Mouse (Mus musculus) T-helper 17 cell (primary cell): ENCODE results near the gene Rhot2.
"Not testable (repeated sequence)": the region's sequence is repeated elsewhere in the genome, so short reads cannot be mapped to it uniquely, and the experiment has no call there.

Experiments used
- in situ Hi-C, 2 experiments: fragments of 300-600 bp; cut with MboI, MseI; formaldehyde crosslinking; loops; 1 replicate in 1 of 2; 2 replicates in 1 of 2; pipeline ENCODE4 v1.15.1; 2025; ENCODE audit warnings: high pct_unique_total_duplicates in 2 of 2

Rhot2 gene

GRCm38 (mm10) chr17:25828712-25829557 lies 15.7 kb downstream of the Rhot2 start, which contains the start of gene Jmjd8:
TSS of gene Jmjd8 (plus strand) at chr17:25828867.
- in situ Hi-C loops: loop anchor here in 1 of 2 experiments (10.0 kb wide), 1 partner anchor 1716 kb away; no protein-coding TSS in a partner anchor

DNA sequence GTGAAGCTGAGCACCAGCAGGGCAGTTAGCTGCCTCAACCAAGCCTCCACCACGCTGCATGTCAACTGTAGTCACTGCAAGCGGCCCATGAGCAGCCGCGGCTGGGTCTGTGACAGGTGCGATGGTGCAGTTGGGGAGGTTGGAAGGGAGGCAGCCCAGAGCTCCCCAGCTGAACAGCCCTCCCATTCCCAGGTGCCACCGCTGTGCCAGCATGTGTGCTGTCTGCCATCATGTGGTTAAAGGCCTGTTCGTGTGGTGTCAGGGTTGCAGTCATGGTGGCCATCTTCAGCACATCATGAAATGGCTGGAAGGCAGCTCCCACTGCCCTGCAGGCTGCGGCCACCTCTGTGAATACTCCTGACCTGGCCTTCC lies 16.4 kb downstream of the Rhot2 start:
- in situ Hi-C loops: loop anchor here in 1 of 2 experiments (10.0 kb wide), 1 partner anchor 1717 kb away; no protein-coding TSS in a partner anchor

- in situ Hi-C loops: loop anchor here in 1 of 2 experiments (10.0 kb wide), 1 partner anchor 1717 kb away; no protein-coding TSS in a partner anchor
Measured at GRCm38 (mm10) chr17:25827546-25828222, 17.0 kb downstream of the Rhot2 start.

GRCm38 (mm10) chr17:25827011-25827410 lies 17.6 kb downstream of the Rhot2 start:
- in situ Hi-C loops: loop anchor here in 1 of 2 experiments (10.0 kb wide), 1 partner anchor 1718 kb away; no protein-coding TSS in a partner anchor

DNA sequence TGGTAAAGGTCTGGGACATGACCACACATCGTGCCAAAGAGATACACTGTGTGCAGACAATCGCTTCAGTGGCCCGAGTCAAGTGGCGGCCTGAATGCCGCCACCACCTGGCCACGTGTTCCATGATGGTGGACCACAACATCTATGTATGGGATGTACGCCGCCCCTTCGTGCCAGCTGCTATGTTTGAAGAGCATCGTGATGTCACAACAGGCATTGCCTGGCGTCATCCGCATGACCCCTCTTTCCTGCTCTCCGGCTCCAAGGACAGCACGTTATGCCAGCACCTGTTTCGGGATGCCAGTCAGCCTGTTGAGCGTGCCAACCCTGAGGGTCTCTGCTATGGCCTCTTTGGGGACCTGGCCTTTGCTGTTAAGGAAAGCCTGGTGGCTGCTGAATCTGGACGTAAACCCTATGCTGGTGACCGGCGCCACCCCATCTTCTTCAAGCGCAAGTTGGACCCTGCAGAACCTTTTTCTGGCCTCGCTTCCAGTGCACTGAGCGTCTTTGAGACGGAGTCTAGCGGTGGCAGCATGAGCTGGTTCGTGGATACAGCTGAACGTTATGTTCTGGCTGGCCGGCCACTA lies 18.6 kb downstream of the Rhot2 start:
- in situ Hi-C loops: loop anchor here in 1 of 2 experiments (10.0 kb wide), 1 partner anchor 1719 kb away; no protein-coding TSS in a partner anchor

DNA sequence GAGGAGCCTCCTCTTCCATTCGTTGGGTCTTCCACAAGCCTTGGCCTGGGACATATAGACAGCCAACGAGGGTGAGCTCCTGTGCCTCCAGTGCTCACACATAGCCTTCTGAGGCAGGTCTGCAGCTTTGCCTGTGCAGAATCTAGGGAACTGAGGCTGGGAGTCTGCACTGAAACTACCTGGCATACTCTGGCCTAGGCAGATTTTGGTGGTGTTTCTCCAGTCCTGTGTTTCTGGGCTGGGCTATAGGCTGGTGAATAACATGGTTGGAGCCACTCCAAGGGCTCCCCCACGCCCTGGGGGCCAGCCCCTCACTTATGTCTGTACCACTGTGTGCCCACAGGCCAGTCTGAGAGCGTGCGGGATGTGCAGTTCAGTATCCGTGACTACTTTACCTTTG lies 19.3 kb downstream of the Rhot2 start:
- in situ Hi-C loops: loop anchor here in 1 of 2 experiments (10.0 kb wide), 1 partner anchor 1719 kb away; no protein-coding TSS in a partner anchor

- in situ Hi-C loops: loop anchor here in 1 of 2 experiments (10.0 kb wide), 1 partner anchor 1720 kb away; no protein-coding TSS in a partner anchor
Measured at GRCm38 (mm10) chr17:25824362-25825142, 20.1 kb downstream of the Rhot2 start.

GRCm38 (mm10) chr17:25823452-25823851 lies 21.2 kb downstream of the Rhot2 start, which contains the start of gene Wdr24:
TSS of gene Wdr24 (plus strand) at chr17:25823627.
- in situ Hi-C loops: loop anchor here in 1 of 2 experiments (10.0 kb wide), 1 partner anchor 1721 kb away; no protein-coding TSS in a partner anchor

DNA sequence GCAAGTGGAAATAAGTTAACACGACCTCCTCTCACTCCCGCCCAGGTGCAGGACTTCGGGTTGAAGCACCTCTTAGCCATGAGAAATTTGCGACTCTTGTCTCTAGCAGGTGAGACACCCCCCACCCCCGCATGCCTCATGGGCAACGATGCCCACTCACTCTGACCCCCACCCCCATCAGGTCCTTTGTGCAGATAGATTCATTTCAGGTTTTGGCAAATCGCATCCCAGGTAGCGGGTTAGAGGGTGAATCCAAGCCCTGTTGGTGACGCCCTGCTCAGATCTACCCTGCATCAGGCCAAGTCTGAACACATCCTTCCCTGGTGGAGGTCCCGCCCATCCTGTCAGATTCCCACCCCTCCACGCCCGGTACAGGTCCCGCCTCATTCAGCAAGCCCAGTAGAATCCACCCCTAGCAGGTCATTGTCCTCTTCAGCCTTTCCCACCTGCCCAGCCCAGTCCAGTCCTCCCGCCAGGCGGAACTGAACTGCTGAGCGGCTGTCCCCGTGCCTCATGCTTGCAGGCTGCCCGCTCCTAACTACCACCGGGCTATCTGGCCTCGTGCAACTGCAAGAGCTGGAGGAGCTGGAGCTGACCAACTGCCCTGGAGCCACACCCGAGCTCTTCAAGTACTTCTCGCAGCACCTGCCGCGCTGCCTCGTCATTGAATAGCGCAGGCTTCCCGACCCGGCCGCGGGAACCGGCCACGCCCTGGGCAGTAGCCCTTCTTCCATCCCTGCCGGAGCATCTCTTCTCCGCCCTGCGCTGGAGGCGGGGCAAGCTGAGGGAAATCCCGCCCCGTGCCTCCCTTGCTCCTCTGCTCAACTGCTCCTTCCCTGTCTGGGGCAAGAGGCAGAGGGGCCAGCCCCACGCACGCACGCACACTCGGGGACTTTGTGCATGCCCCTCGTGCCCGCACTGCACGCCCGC lies 25.5 kb downstream of the Rhot2 start:
- in situ Hi-C loops: no loop called here

- in situ Hi-C loops: no loop called here
Measured at GRCm38 (mm10) chr17:25817662-25818061, 27.0 kb downstream of the Rhot2 start.

GRCm38 (mm10) chr17:25813471-25813870 lies 31.2 kb downstream of the Rhot2 start:
- in situ Hi-C loops: no loop called here

DNA sequence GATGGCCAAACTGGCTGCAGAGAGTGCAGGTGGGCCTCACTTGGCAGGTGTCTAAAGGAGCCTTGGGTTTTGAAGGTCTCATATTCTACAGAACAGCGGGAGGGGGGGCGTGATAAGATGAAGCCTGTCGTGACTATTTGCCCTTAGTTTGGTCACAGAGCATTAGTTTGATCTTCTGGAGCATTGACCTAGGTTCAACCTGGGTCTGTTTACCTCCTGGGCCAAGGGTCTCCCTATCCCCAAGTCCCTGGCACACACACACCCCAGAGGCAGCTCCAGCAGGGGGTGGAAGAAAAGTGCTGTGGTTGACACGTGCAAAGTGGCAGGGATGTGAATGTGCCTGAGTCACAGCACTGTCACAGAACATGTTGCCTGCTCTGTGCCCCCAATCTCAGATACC lies 33.8 kb downstream of the Rhot2 start:
- in situ Hi-C loops: no loop called here

DNA sequence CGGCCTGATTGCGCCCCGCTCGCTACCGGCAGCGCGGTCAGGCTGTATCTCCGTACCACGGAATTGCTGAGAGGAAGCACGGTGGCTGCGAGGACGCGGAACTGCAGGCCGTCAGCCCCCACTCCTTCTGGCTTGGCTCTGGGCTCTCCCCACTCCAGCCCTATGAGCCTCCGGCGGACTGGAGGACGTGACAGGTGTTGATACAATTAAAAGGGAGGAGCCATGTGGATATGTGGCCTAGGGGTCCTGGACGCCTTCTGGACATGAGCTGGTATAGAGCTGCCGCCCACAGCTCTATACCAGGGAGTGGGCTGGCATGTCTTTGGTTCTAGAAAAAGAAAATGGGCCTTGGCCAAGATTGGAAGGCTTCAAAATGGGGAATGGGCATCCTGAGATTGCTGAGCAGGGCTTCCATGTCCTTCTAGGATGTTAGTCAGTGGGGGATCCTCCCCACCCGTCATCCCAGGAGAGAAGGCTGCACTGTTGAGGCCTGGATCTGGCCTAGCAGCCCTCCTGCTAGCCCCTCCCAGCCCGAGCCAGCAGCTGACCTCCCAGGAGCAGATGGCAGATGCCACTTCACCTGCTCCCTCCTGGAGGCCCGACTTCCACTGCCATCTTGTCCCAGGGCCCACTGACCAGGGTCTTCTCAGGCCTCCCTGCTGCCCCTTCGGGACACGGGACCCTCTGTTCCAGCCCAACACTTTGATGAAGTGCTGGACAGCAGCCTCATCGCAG lies 34.9 kb downstream of the Rhot2 start:
- in situ Hi-C loops: no loop called here

- in situ Hi-C loops: no loop called here
Measured at GRCm38 (mm10) chr17:25808789-25809605, 35.7 kb downstream of the Rhot2 start, which contains the start of gene Fbxl16. TSS of gene Fbxl16 (plus strand) at chr17:25809085.

- in situ Hi-C loops: no loop called here
Measured at GRCm38 (mm10) chr17:25808028-25808427, 36.6 kb downstream of the Rhot2 start.

- in situ Hi-C loops: not testable (repeated sequence)
Measured at GRCm38 (mm10) chr17:25807452-25807851, 37.2 kb downstream of the Rhot2 start.

GRCm38 (mm10) chr17:25806507-25806906 lies 38.1 kb downstream of the Rhot2 start:
- in situ Hi-C loops: no loop called here
